Mouse (Mus musculus) mesoderm, embryonic 11.5 days (tissue): ENCODE data around the gene Tex16.

ENCODE experiments used
- DNase-seq: peaks from one replicate; pipeline ENCODE4 v3.0.0-alpha.2; 2012; ENCODE audit warnings: low read depth, low spot score

The Tex16 gene

GRCm38 (mm10) chrX:112010707-112011106 is at the start of gene Tex16:
Gene Tex16, plus strand, starts transcription at chrX:112011007.
- DNase-seq: no peak

GRCm38 (mm10) chrX:111999661-112000060 is 11.1 kb upstream of the Tex16 start:
- no peak for DNase-seq
